Mouse (Mus musculus): ENCODE measurements around the gene Flnc. TPM values are rescaled to one million over a fixed set of nuclear protein-coding genes. Genes with fewer than 3 reads are reported as not detected.

The Flnc gene
- polyA plus RNA-seq, 1 experiment, result 5.9 TPM

GRCm38 (mm10) chr6:29406412-29406811, 26.6 kb upstream of the Flnc start:
- Histone ChIP-seq H3K27me3 (ENCODE audit: control insufficient read depth, insufficient read depth, low read length) (peaks cover 10% of the 10 kb centered on the region), H3K4me1 (ENCODE audit: control insufficient read depth, insufficient read depth, insufficient read length, low read length) (no peaks in the 10 kb centered on the region), H3K4me3 (ENCODE audit: low read depth, low read length) (no peak overlapping the region), H3K27ac (ENCODE audit: insufficient read depth, low read depth, low read length) (no peak overlapping the region), H3K36me3 (ENCODE audit: control insufficient read depth, insufficient read depth, low read length) (no peaks in the 10 kb centered on the region)
- WGBS, result 70% methylated on average over 6 of the region's 6 CpGs
- no peak for TF ChIP-seq CTCF (IDR thresholded peaks at IDR 0.05; ENCODE audit: extremely low read depth, insufficient read length, insufficient replicate concordance, low read depth, low read length)

GRCm38 (mm10) chr6:29415446-29415845, 17.6 kb upstream of the Flnc start:
- H3K4me1 ChIP-seq (ENCODE audit: control insufficient read depth, insufficient read depth, insufficient read length, low read length), result no peaks in the 10 kb centered on the region
- no peaks in the 10 kb centered on the region for H3K27me3 ChIP-seq (ENCODE audit: control insufficient read depth, insufficient read depth, low read length)
- WGBS, result 70% methylated on average over 9 of the region's 9 CpGs
- no peak overlapping the region for H3K27ac ChIP-seq (ENCODE audit: insufficient read depth, low read depth, low read length)
- no peaks in the 10 kb centered on the region for H3K36me3 ChIP-seq (ENCODE audit: control insufficient read depth, insufficient read depth, low read length)
- no peak for TF ChIP-seq POLR2A (IDR thresholded peaks at IDR 0.05; ENCODE audit: low read depth, low read length)
- TF ChIP-seq CTCF (IDR thresholded peaks at IDR 0.05; ENCODE audit: extremely low read depth, insufficient read length, insufficient replicate concordance, low read depth, low read length), result no peak
- no peak overlapping the region for H3K4me3 ChIP-seq (ENCODE audit: low read depth, low read length)

GRCm38 (mm10) chr6:29420596-29420995, 12.5 kb upstream of the Flnc start:
- Histone ChIP-seq H3K27me3 (ENCODE audit: control insufficient read depth, insufficient read depth, low read length) (peaks cover 4% of the 10 kb centered on the region; the same call in 1 of the 2 replicates), H3K27ac (ENCODE audit: insufficient read depth, low read depth, low read length) (no peak overlapping the region), H3K4me1 (ENCODE audit: control insufficient read depth, insufficient read depth, insufficient read length, low read length) (no peaks in the 10 kb centered on the region), H3K36me3 (ENCODE audit: control insufficient read depth, insufficient read depth, low read length) (no peaks in the 10 kb centered on the region), H3K4me3 (ENCODE audit: low read depth, low read length) (no peak overlapping the region)
- TF ChIP-seq CTCF (IDR thresholded peaks at IDR 0.05; ENCODE audit: extremely low read depth, insufficient read length, insufficient replicate concordance, low read depth, low read length) (no peak), POLR2A (IDR thresholded peaks at IDR 0.05; ENCODE audit: low read depth, low read length) (no peak)
- 68% methylated on average over 2 of the region's 2 CpGs for WGBS

- Histone ChIP-seq H3K4me3 (ENCODE audit: low read depth, low read length) (no peak overlapping the region), H3K36me3 (ENCODE audit: control insufficient read depth, insufficient read depth, low read length) (no peaks in the 10 kb centered on the region), H3K27me3 (ENCODE audit: control insufficient read depth, insufficient read depth, low read length) (peaks cover 4% of the 10 kb centered on the region; the same call in 1 of the 2 replicates), H3K4me1 (ENCODE audit: control insufficient read depth, insufficient read depth, insufficient read length, low read length) (no peaks in the 10 kb centered on the region), H3K27ac (ENCODE audit: insufficient read depth, low read depth, low read length) (no peak overlapping the region)
- WGBS, result 90% methylated on average over 8 of the region's 8 CpGs
- TF ChIP-seq CTCF (IDR thresholded peaks at IDR 0.05; ENCODE audit: extremely low read depth, insufficient read length, insufficient replicate concordance, low read depth, low read length), result no peak
- no peak for TF ChIP-seq POLR2A (IDR thresholded peaks at IDR 0.05; ENCODE audit: low read depth, low read length)
Observed at GRCm38 (mm10) chr6:29425118-29425517, 7.9 kb upstream of the Flnc start.

- H3K27me3 ChIP-seq (ENCODE audit: control insufficient read depth, insufficient read depth, low read length), result peaks cover 4% of the 10 kb centered on the region; the same call in 1 of the 2 replicates
- H3K27ac ChIP-seq (ENCODE audit: insufficient read depth, low read depth, low read length), result no peak overlapping the region
- H3K4me1 ChIP-seq (ENCODE audit: control insufficient read depth, insufficient read depth, insufficient read length, low read length), result no peaks in the 10 kb centered on the region
- TF ChIP-seq CTCF (IDR thresholded peaks at IDR 0.05; ENCODE audit: extremely low read depth, insufficient read length, insufficient replicate concordance, low read depth, low read length) (no peak), POLR2A (IDR thresholded peaks at IDR 0.05; ENCODE audit: low read depth, low read length) (no peak)
- 57% methylated on average over 6 of the region's 6 CpGs for WGBS
- no peaks in the 10 kb centered on the region for H3K36me3 ChIP-seq (ENCODE audit: control insufficient read depth, insufficient read depth, low read length)
- no peak overlapping the region for H3K4me3 ChIP-seq (ENCODE audit: low read depth, low read length)
Observed at GRCm38 (mm10) chr6:29426331-29426730, 6.7 kb upstream of the Flnc start.

GRCm38 (mm10) chr6:29428171-29428570, 4.9 kb upstream of the Flnc start:
- WGBS, result 53% methylated on average over 4 of the region's 4 CpGs
- no peak for TF ChIP-seq POLR2A (IDR thresholded peaks at IDR 0.05; ENCODE audit: low read depth, low read length)
- no peaks in the 10 kb centered on the region for H3K36me3 ChIP-seq (ENCODE audit: control insufficient read depth, insufficient read depth, low read length)
- H3K4me1 ChIP-seq (ENCODE audit: control insufficient read depth, insufficient read depth, insufficient read length, low read length), result peaks cover under 1% of the 10 kb centered on the region; the same call in 1 of the 2 replicates
- no peak overlapping the region for H3K27ac ChIP-seq (ENCODE audit: insufficient read depth, low read depth, low read length)
- H3K27me3 ChIP-seq (ENCODE audit: control insufficient read depth, insufficient read depth, low read length), result peaks cover 10% of the 10 kb centered on the region
- no peak overlapping the region for H3K4me3 ChIP-seq (ENCODE audit: low read depth, low read length)

GRCm38 (mm10) chr6:29430681-29431420, 2.2 kb upstream of the Flnc start:
- H3K4me1 ChIP-seq (ENCODE audit: control insufficient read depth, insufficient read depth, insufficient read length, low read length), result peaks cover 6% of the 10 kb centered on the region
- H3K36me3 ChIP-seq (ENCODE audit: control insufficient read depth, insufficient read depth, low read length), result no peaks in the 10 kb centered on the region
- no peak for TF ChIP-seq CTCF (IDR thresholded peaks at IDR 0.05; ENCODE audit: extremely low read depth, insufficient read length, insufficient replicate concordance, low read depth, low read length)
- TF ChIP-seq POLR2A (IDR thresholded peaks at IDR 0.05; ENCODE audit: low read depth, low read length), result no peak
- H3K27ac ChIP-seq (ENCODE audit: insufficient read depth, low read depth, low read length), result no peak overlapping the region
- no peak overlapping the region for H3K4me3 ChIP-seq (ENCODE audit: low read depth, low read length)
- WGBS, result 63% methylated on average over 15 of the region's 15 CpGs
- peaks cover 30% of the 10 kb centered on the region for H3K27me3 ChIP-seq (ENCODE audit: control insufficient read depth, insufficient read depth, low read length)

Data from small intestine, adult 2 months (tissue).